Mouse (Mus musculus) ES-Bruce4 (cell line): ENCODE data around the gene Rps29. TPM values are rescaled to one million over a fixed set of nuclear protein-coding genes. Genes with fewer than 3 reads are reported as not detected.

Experiments
- H3K27ac ChIP-seq: 2 replicates; pipeline ENCODE4 v1.5.1; 2012; ENCODE audit warnings: low read length, inconsistent platforms; ENCODE audit not compliant: insufficient read depth
- H3K27me3 ChIP-seq: 2 replicates; pipeline ENCODE4 v1.6.1; 2012; ENCODE audit warnings: mild to moderate bottlenecking, low read length, inconsistent platforms; ENCODE audit not compliant: control insufficient read depth, poor library complexity, insufficient read depth, severe bottlenecking
- H3K36me3 ChIP-seq: 2 replicates; pipeline ENCODE4 v1.6.1; 2012; ENCODE audit warnings: inconsistent platforms, mild to moderate bottlenecking, low read length, moderate library complexity; ENCODE audit not compliant: control insufficient read depth, poor library complexity, insufficient read depth, severe bottlenecking
- H3K4me1 ChIP-seq: one replicate; pipeline ENCODE4 v1.8.1; 2011; ENCODE audit warnings: low read length; ENCODE audit not compliant: control insufficient read depth, insufficient read depth
- H3K4me3 ChIP-seq: 2 replicates; pipeline ENCODE4 v1.5.1; 2011; ENCODE audit warnings: low read depth, mild to moderate bottlenecking, low read length
- H3K9ac ChIP-seq: 2 replicates; pipeline ENCODE4 v1.6.1; 2012; ENCODE audit warnings: low read depth, mild to moderate bottlenecking, inconsistent platforms; ENCODE audit not compliant: poor library complexity, severe bottlenecking
- H3K9me3 ChIP-seq: replicated peaks from 2 replicates; pipeline ENCODE4 v1.6.1; 2012; ENCODE audit warnings: mild to moderate bottlenecking, low read length, inconsistent platforms; ENCODE audit not compliant: control insufficient read depth, poor library complexity, insufficient read depth, severe bottlenecking
- CTCF ChIP-seq: IDR thresholded peaks from one replicate; pipeline ENCODE4 v1.8.1; 2011; ENCODE audit warnings: low read depth, low read length
- EP300 ChIP-seq: IDR thresholded peaks from 2 replicates; pipeline ENCODE4 v1.6.1; 2011; ENCODE audit warnings: low read depth, low read length; ENCODE audit not compliant: insufficient read depth
- POLR2A ChIP-seq: IDR thresholded peaks from one replicate; pipeline ENCODE4 v1.8.1; 2011; ENCODE audit warnings: low read length; ENCODE audit not compliant: insufficient read depth
- polyA plus RNA-seq: library from polyadenylated mRNA; stranded (reverse); fragments of >200 nt; gene quantifications from 2 replicates; pipeline ENCODE4 v1.2.4, GENCODE M21; 2011; ENCODE audit warnings: low read depth; ENCODE audit not compliant: missing spikeins, insufficient read depth, insufficient read length

Rps29 gene
- polyA plus RNA-seq, 1 experiment, result 1,335 TPM

DNA sequence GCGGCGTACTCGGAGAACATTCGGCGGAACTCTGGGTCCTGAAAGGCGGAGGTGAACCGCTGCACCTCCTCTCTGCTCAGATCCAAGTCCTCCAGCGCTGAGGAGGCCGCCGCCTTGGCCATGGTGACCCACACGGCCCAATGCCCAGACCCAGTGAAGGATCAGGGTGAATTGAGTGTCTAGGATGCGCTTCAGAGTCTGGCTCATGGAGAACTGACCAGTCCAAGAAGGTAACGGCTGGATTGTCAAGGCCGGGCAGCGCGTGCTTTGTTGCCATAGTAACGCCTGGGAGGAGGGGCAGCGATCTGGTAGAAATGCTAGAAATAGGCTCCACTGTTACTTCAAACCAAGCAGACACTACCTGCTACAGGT lies 39.2 kb upstream of the Rps29 start, which contains the start of gene Dnaaf2:
Dnaaf2 (minus strand) TSS at position 266 of the 372 bp plus-strand sequence.
- H3K36me3 ChIP-seq, result peaks cover 9% of the 10 kb centered on the region; the same call in 1 of the 2 replicates
- H3K27ac ChIP-seq, result no peak within 1 kb of the TSS
- H3K4me3 ChIP-seq, result peak within 1 kb of the TSS; percentile 97
- peak within 1 kb of the TSS; percentile 93 for H3K9ac ChIP-seq
- no peaks in the 10 kb centered on the region for H3K27me3 ChIP-seq
- H3K4me1 ChIP-seq, result peaks cover 1% of the 10 kb centered on the region
- H3K9me3 ChIP-seq, result no peaks in the 10 kb centered on the region
- TF ChIP-seq POLR2A, result no peak
- no peak for TF ChIP-seq CTCF
- TF ChIP-seq EP300, result no peak

DNA sequence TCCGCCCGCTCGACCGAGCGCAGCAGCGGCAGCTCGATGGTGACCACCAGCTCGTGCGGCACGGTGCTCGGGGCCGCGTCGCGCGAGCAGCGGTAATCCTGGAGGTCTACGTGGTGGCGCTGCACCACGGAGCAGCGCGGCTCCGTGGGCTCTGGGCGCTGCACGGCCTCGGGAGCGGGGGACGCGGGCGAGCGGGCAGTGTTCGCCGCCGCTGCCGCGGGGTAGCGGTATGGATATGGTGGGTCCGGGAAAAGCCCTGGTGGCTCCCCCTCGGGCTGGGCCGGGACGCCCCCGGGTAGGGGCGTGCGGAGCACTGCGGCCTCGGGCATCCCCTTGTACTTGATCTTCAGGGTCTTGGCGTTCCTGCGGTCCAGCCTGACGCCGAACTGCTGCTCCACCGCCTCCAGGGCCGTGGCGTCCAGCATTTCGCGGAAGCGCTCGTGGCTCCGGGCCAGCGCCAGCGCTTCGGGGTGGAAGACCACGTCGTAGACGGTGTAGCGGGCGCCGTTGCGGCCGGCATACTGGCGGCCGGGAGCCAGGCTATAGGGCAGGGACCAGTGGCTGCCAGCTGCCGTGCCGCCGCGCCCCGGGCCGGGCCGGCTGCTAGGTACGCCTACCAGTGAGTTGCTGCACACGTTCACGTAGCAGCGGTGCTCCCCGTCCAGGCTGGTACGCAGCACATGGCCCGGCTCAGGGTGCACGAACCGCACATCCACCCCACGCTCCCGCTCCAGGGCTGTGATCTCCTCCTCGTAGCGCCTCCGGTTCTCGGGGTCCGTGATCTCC lies 38.6 kb upstream of the Rps29 start:
- Histone ChIP-seq H3K4me3 (peak overlapping the region; percentile 97), H3K9me3 (no peaks in the 10 kb centered on the region), H3K36me3 (peaks cover 11% of the 10 kb centered on the region; the same call in 1 of the 2 replicates), H3K9ac (peak overlapping the region; percentile 93), H3K27ac (no peak overlapping the region), H3K4me1 (peaks cover 1% of the 10 kb centered on the region), H3K27me3 (no peaks in the 10 kb centered on the region)
- TF ChIP-seq CTCF, result no peak
- no peak for TF ChIP-seq EP300
- no peak for TF ChIP-seq POLR2A

DNA sequence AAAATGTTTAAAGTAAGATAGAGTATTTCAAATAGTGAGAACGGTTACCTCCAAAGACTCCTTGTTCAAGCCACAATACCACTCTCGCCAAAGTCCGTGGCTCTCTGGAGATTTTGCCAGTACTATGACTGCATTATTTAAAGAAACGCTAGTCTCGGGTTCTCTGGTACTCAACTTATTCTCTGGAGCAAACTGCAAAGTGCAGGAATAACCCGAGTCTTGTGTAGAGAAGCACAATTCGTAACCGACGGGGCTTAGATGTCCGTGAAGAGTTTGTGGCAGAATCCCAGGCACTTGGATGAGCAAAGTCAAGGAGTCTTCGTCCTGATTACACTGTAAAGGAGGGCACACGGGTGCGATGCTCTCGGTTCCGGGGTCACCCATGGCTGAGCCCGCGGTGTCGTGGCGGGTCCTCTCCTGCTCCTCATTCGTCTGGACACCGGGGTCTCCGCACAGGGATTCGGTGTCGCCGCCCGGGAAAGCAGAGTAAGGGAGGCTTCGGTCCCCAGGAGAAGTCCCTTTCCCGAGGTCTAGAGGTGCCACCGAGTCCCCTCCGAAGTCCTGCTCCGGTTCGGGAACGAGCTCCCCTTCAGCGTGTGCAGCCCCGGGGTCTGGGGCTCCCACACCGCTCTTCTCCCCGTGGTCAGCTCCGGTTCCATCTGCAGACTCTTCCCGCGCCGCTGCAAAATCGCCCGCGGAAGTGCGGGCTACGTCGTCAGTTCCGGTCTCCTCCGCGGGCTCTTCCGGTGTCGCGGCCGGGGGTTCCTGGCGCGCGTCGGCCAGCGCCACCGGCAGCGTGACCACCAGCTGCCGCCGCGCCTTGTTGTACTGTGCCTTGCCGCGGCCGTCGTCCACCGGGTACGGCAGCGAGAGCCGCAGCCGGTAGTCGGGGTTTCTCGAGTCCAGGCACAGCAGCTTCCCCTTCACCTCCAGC lies 37.7 kb upstream of the Rps29 start, which contains the start of gene Gm49383:
Gm49383 (minus strand) TSS at position 661 of the 934 bp plus-strand sequence.
- Histone ChIP-seq H3K9me3 (no peaks in the 10 kb centered on the region), H3K27ac (no peak within 1 kb of the TSS), H3K36me3 (peaks cover 12% of the 10 kb centered on the region), H3K4me1 (peaks cover 1% of the 10 kb centered on the region), H3K4me3 (peak within 1 kb of the TSS; percentile 97), H3K9ac (peak within 1 kb of the TSS; percentile 93), H3K27me3 (no peaks in the 10 kb centered on the region)
- TF ChIP-seq EP300 (no peak), POLR2A (peak; percentile 70)

DNA sequence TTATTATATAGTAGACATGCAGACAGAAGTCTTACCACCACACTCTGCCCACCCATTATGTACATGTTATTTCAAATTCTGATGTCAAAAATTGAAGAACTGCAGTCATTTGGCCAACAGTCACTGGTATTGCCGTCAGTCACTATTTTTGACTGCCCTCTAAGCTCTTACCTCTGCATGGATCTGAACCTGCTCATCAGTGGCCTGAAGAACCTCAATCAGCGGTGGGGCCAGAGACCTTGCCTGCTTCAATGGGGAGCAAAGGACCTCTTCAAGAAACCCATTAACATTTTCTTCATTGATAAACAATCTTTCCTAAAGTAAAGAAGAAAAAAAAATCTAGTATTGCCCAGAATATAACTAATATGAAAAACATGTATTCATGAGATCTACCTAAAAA lies 33.7 kb upstream of the Rps29 start:
- no peak overlapping the region for H3K27ac ChIP-seq
- H3K36me3 ChIP-seq, result peaks cover 26% of the 10 kb centered on the region
- H3K27me3 ChIP-seq, result no peaks in the 10 kb centered on the region
- H3K4me1 ChIP-seq, result peaks cover 1% of the 10 kb centered on the region
- no peak overlapping the region for H3K9ac ChIP-seq
- TF ChIP-seq POLR2A (no peak), CTCF (no peak), EP300 (no peak)
- H3K9me3 ChIP-seq, result no peaks in the 10 kb centered on the region
- no peak overlapping the region for H3K4me3 ChIP-seq

DNA sequence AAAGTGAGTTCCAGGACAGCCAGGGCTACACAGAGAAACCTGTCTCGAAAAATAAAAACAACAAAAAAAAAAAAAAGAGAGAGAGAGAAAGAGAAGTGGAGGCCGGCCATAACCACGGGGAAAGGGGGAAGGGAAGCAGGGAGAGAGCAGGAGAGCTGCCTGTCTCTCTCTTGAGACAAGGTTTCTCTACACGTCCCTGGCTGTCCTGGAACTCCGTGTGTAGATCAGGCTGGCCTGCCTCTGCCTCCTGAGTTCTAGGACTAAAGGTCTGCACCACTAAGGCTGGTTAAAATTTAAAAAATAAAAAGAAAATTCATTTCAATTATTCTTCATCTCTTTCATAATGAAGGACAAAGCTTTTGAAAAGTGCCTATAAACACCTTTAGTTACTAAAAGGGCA lies 32.4 kb upstream of the Rps29 start:
- TF ChIP-seq POLR2A (no peak), CTCF (no peak), EP300 (no peak)
- peaks cover 28% of the 10 kb centered on the region for H3K36me3 ChIP-seq
- no peak overlapping the region for H3K9ac ChIP-seq
- no peaks in the 10 kb centered on the region for H3K27me3 ChIP-seq
- no peaks in the 10 kb centered on the region for H3K9me3 ChIP-seq
- H3K27ac ChIP-seq, result no peak overlapping the region
- H3K4me1 ChIP-seq, result peaks cover 1% of the 10 kb centered on the region
- no peak overlapping the region for H3K4me3 ChIP-seq
